Mouse (Mus musculus) retina, postnatal 1 day (tissue): ENCODE data around the gene Fabp6.

Experiments used
- DNase-seq: peaks from one replicate; pipeline ENCODE4 v3.0.0-alpha.2; 2012

Fabp6 gene

DNA sequence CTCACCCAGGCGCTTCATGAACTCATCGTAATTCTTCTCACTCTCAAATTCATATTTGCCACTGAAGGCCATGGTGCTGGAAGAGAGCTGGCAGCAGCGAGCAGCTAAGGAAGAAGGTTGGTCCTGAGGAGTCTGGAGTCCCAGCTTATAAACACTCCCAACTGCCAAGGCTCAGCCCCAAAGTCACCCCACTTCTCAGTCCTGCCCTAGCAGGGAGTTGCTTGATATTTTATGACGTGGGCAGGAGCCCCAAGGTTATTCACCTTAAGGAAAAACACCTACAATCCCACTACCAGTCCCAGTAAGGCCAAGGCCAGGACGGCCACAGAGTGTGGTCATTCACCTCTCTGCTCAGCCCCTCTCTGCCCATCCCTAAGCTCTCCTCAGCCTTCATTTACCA, at the start of gene Fabp6:
Gene Fabp6, minus strand, starts transcription at position 101 of the 400 bp plus-strand sequence.
- DNase-seq: no peak

DNA sequence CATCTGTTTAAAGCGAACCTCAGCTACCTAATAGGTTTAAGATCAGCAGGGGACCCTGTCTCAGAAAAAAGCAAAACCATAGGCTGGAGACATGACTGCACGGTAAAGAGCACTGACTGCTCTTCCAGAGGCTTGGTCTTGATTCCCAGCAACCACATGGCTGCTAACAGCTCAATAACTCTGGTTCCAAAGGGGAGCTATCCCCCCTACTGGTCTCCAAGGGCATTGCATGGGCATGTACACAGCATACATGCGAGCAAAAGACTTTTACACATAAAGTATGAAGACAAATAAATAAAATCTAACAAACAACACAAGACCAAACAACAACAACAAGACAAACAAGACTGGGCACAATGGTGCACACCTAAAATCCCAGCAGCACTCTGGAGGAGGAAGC, 43.9 kb upstream of the Fabp6 start:
- no peak for DNase-seq

DNA sequence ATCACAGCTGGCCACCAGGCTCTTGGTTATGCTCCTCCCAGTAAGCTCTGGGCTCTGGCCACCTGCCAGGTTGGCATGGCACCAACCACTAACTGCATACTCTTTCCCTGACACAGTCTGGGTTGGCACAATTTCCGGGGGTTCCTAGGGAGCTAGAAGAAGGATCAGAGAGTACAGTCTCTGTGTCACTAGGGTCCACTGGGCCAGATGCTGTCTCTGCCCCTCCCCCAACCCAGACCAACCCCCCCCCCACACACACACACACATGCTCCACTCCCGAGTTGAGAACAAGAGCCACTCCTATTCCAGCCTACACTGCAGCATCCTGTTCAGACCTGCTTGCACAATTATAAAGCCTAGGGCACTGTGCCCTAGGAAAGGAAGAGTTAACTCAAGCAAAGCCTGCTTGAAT, 41.8 kb upstream of the Fabp6 start:
- peak; percentile 95 for DNase-seq

GRCm38 (mm10) chr11:43638486-43638885, 37.1 kb upstream of the Fabp6 start:
- no peak for DNase-seq

GRCm38 (mm10) chr11:43636761-43637160, 35.4 kb upstream of the Fabp6 start:
- no peak for DNase-seq

GRCm38 (mm10) chr11:43633658-43634401, 32.5 kb upstream of the Fabp6 start:
- DNase-seq: peak; percentile 62

DNA sequence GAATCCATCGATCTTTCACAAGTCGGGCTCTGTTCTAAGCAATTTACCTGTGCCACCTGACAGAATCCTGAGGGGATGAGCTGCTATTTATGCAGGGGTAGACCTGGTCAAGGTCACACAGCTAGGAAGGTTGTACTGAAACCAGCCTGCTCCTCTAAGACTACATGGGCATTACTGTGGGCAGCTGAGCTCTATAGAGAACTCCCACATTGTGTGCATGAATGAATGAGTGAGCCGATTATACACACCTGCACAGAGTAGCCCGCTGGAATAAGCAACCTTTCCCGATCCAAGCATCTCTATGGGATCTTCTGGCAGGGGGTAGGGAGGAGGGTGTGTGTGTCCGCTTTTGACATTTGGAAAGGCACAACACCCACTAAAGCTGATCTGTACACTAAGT, 31.8 kb upstream of the Fabp6 start:
- DNase-seq: no peak

DNA sequence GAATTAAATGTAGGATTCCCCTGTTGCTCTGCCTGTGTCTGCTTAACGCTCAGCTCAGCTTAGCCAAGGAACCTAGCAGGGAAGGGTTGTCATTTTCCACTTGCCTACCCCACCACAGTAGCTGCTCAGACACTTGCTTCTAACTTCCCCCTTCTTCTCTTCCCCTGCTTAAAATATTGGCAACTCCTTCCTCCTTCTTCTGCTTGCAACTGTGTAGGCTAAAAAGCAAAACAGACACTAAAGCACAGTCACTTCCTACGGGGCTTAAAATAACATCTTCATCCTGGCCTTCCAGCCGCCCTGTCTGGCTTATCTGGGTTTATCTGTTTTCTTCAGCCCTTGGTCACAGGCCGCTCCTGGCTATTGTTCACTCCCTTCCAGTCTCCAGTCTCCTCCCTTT, 31.2 kb upstream of the Fabp6 start:
- DNase-seq: no peak

DNA sequence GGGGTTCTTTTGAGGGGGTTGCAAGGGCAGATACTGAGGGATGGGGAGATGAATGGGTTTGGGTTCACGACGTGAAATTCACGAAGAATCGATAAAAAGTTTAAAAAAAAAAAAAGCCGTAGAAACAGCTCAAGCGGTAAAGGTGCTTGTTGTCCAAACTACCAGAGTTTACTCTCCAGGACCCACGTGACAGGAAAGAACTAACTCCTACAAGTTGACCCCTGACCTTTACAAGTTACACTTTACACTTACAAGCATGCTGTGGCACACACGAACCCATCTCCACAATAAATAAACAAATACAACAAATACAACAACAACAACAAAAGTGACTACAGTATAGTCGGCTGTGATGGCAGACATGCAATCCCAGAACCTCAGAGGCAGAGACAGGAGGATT, 30.3 kb upstream of the Fabp6 start:
- DNase-seq: no peak

DNA sequence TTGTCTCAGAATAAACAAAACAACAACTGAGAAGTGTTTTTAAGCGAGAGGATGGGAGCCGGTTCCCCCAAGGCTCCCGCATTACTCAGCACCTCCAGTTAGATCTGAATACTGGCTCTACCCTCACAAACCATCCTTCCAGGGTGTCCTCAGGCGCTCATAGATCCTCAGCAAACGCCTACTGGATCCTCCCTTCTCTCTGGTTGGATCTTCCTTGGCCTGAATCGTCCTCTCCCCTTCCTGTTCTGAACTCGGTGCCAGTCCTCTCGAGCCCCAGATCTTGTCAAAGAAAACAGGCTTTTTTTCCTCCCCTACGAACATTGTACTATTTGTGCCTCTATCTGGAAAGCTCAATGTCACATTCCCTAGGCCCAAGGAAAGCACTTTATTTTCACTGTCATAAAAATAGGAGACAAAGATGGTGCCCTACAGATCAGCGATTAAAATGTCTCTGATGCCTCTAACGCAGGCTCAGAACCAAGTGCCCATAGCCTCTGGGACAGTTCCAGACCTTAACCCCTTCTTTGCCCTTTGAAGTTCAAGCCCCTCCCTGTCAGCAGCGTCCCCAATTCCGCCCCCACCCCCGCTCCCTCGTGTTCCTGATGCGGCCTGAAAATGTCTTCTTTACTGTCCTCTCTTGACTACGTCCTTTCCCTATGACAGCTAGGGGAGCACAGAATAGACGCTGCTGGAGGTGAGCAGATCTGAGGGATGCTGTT, 25.7 kb upstream of the Fabp6 start:
- no peak for DNase-seq

- DNase-seq: peak; percentile 41
Observed at GRCm38 (mm10) chr11:43626300-43626926, 25.1 kb upstream of the Fabp6 start.

DNA sequence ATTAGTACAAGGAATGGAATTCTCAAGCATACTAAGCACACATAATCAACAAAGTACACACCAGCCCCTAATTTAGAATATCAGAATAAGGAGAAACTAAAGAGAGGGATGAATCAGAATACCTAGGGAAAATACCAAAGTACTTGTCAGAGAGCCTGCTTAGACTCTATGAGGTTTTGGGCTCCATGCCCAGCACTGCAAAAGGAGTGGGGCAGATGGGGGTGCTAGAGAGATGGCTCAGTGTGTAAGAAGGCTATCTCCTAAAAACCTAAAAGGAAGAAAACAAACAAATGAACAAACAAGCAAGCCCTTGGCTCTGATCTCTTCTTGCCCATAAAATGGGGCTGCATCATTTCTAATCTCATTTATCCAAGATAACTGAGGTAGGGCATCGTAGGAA, 23.0 kb upstream of the Fabp6 start:
- DNase-seq: no peak

DNA sequence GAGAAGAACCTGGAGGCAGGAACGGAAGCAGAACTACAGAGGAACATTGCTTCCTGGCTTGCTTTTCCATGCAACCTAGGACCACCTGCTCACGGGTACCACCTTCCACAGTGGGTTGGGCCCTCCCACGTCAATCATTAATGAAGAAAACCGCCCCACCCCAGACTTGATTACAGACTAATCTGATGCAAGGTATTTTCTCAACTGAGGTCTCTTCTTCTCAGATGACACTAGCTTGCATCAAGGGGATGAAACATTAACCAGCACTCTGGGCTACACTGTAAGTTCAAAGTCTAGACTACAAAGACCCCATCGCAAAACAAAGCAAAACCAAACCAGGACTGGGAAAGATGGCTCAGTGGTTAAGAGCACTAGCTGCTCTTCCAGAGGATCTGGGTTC, 20.4 kb upstream of the Fabp6 start:
- DNase-seq: no peak

DNA sequence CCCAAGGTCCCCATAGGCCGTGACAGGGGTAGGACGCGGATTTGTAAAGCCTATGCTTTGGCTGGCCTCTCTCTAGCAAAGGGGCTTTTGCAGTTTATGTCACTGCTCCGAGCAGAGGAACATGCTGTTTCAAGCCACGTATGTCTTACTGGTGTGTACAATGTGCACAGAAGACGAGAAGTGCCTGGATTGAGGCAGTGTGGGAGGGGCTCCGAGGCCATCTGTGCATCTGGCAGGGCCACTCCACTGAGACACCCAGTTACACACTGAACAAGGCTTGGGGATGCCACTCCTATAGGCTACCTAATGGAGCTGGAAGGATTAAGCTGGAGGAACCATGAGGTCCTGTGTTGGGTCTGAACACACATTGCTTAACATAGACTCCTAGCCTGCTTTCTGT, 17.1 kb upstream of the Fabp6 start:
- DNase-seq: peak; percentile 52

DNA sequence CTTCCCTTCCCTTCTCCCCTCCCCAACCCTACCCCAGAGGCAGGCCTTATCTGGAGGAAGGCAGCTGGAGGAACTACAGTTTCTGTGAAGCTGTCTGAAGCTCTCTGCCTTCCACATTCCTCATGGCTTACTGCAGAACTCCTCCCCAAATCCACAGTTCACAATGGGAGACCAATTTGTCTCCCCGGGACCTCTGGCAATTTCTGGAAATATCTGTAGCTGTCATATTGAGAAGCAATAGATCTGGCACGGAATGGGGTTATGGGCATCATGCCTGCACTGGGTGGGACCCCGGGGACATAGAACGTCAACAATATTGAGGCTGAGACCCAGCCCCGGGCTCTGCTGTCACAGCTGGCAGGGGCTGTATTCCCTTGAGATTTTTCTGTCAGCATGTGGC, 16.6 kb upstream of the Fabp6 start:
- DNase-seq: peak; percentile 73

- DNase-seq: peak; percentile 93
Observed at GRCm38 (mm10) chr11:43612834-43613488, 11.6 kb upstream of the Fabp6 start.

DNA sequence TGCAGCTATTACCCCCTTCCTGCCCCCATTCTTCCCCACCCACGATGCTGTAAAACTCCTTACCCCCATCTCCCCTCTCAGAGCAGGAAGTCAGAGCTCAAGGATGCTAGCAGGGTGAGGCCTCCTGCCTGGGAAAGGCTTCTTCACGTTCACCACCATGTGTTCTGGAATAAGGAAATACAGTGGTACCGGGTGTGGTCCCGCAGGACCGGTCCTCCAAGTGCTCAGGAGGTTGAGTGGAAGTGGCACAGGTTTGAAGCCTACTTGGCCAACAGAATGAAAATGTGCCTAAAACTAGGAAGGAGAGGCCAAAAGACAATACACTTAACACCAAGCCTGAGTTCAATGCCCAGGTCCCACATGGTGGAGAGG, 9.3 kb upstream of the Fabp6 start:
- no peak for DNase-seq

DNA sequence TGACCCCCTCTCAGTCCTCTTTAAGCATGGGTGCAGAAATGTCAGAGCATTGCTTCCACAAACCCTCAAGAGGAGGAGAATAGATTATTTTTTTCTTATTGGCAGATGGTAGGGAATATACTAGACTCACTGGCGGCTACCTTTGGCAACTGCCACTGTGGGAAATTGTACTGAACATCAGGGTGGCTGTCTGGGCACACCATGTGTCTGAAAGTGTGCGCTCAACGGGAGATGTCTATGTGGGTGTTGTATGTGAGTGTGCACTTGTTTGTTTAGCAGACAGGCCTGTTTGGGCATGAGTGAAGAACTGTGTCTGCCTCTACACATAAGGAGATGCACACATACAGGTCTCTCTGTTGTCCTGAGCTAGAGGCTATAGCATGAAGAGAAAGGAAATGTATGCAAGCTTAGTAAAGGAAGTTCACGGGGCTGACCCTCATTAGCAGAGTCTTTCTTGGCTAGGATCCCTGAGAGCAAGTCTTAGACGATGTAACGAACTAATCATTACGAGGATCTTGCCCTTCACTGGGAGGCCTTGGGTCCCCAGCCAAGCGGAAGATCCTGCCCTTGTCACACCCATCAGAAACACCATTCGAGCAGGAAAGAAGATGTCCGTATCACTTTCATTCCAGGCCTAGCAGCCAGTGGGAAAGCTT, 8.8 kb upstream of the Fabp6 start:
- DNase-seq: peak; percentile 73

- peak; percentile 71 for DNase-seq
Observed at GRCm38 (mm10) chr11:43608440-43608839, 7.1 kb upstream of the Fabp6 start.

DNA sequence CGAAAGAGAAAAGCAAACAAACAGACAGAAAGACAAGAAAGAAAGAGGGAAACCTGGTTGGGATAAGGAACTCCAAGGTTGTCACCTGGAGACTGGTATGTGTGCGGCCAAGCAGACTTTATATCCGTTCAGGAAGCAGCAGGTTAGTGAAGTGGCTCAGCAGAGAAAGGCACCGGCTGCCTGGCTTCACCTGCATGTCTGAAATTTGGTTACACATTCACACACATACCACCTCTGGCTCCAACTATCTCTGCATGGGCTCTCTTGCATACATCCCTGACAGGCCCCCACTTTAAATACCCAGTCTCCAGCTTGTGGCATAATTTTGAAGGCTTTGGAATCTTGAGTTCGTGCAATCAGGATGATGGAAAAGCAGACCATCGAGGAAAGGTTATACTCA, 4.5 kb upstream of the Fabp6 start:
- no peak for DNase-seq

DNA sequence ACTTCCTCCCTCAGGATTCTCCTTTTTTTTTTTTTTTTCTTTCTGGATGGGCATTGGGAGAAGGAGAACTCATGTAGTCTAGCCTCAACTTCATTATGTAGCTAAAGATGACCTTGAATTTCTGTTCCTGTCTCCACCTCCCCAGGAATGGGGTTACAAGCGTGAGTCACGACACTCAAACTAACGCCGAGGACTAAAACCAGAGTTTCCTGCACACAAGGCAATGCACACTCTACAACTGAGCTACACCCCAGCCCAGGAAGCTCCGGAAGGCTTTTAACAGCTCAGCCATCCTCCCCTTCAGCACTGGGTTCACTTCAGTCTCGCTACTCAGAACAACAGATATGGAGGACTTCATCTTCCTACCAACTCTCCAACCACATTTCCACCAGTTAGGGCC, 3.6 kb upstream of the Fabp6 start:
- DNase-seq: no peak

DNA sequence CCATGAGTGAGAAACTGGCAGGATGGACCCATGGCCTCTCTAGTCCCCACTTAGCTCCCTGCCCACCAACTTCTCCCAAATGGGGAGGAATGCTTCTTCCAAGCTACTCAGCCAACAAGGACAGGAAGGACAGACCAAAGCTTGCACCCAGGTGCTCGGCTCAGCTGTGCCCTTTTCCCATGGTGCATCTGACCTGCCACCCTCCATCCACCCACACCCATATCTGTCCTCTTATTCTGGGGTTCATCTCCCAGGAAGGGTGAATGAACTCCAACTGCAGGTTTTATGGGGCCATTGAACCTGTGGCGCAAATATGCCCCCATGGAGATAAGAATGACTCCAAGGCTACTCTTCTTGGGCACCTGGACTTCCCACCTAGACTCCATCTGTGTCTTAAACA, 2.9 kb upstream of the Fabp6 start:
- no peak for DNase-seq

DNA sequence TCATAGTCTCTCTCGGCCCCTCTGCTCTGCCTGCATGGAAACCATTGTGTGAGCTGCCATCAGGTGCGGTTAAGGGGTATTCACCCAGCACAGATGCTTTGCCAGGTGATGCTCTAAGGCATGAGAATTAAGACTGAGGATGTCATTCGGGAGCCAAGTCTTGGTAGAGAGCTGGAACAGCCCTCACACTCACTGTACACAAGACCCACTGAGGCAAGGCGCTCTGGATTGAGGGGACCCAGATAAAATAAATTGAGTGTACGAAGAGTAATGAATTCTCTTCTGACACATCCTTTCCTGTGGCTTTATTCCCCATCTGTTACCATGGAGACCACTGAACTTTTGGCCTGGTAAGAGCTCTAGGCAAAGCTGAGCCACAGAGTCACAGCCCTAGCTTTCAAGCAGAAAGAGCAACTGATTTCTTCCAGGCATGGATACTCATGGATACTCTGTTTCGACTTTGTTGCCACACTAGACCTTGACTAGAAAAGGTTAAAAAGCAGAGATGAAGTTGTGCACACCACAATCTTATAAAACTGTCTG, 11.7 kb downstream of the Fabp6 start:
- no peak for DNase-seq
